Mouse (Mus musculus) myocyte (in vitro differentiated cells): Measurements from ENCODE around the gene Mical2. TPM values are rescaled to one million over a fixed set of nuclear protein-coding genes. Genes with fewer than 3 reads are reported as not detected.

Experiments
- H3K27me3 ChIP-seq: one replicate; pipeline ENCODE4 v1.6.1; 2011; ENCODE audit not compliant: control insufficient read depth, insufficient read depth, insufficient read length
- H3K36me3 ChIP-seq: one replicate; pipeline ENCODE4 v1.6.1; 2011; ENCODE audit not compliant: control insufficient read depth, insufficient read depth
- H3K4me2 ChIP-seq: one replicate; pipeline ENCODE4 v1.6.1; 2011; ENCODE audit warnings: low read depth, control low read depth
- H3K4me3 ChIP-seq: one replicate; pipeline ENCODE4 v1.5.1; 2011; ENCODE audit warnings: mild to moderate bottlenecking, control low read depth, moderate library complexity
- H3K79me2 ChIP-seq: one replicate; pipeline ENCODE4 v1.6.1; 2011; ENCODE audit not compliant: control insufficient read depth, insufficient read depth
- H3ac ChIP-seq: one replicate; pipeline ENCODE4 v1.6.1; 2011; ENCODE audit not compliant: control insufficient read depth, insufficient read length
- CEBPB ChIP-seq: IDR thresholded peaks from 2 replicates; pipeline ENCODE4 v1.6.1; 2011; ENCODE audit warnings: mild to moderate bottlenecking, moderate library complexity; ENCODE audit not compliant: poor library complexity, insufficient read depth, severe bottlenecking
- E2F4 ChIP-seq: IDR thresholded peaks from one replicate; pipeline ENCODE4 v1.6.1; 2011; ENCODE audit warnings: mild to moderate bottlenecking, control low read depth, moderate library complexity; ENCODE audit not compliant: insufficient read depth
- MAX ChIP-seq: IDR thresholded peaks from one replicate; pipeline ENCODE4 v1.6.1; 2011; ENCODE audit warnings: low read depth, mild to moderate bottlenecking, control low read depth
- MYOD1 ChIP-seq, 3 experiments: IDR thresholded peaks; one replicate each; pipeline ENCODE4 v1.6.1; 2011; ENCODE audit warnings: control low read depth in 2 of 3, low read depth in 2 of 3, mild to moderate bottlenecking in 2 of 3, moderate library complexity in 1 of 3; ENCODE audit not compliant: insufficient read length in 2 of 3, control insufficient read depth in 1 of 3
- MYOG ChIP-seq, 3 experiments: IDR thresholded peaks; one replicate each; pipeline ENCODE4 v1.6.1; 2011; ENCODE audit warnings: control low read depth in 2 of 3, low read depth in 2 of 3, mild to moderate bottlenecking in 2 of 3; ENCODE audit not compliant: insufficient read length in 2 of 3, control insufficient read depth in 1 of 3, insufficient read depth in 1 of 3
- POLR2A ChIP-seq: IDR thresholded peaks from one replicate; pipeline ENCODE4 v1.6.1; 2011; ENCODE audit warnings: low read depth, mild to moderate bottlenecking, control low read depth, moderate library complexity; ENCODE audit not compliant: insufficient read length
- POLR2AphosphoS2 ChIP-seq: IDR thresholded peaks from one replicate; pipeline ENCODE4 v1.6.1; 2011; ENCODE audit warnings: low read depth, control low read depth; ENCODE audit not compliant: insufficient read length
- REST ChIP-seq: IDR thresholded peaks from one replicate; pipeline ENCODE4 v1.6.1; 2011; ENCODE audit warnings: mild to moderate bottlenecking, control low read depth, moderate library complexity; ENCODE audit not compliant: insufficient read depth, insufficient read length
- SRF ChIP-seq: IDR thresholded peaks from one replicate; pipeline ENCODE4 v1.6.1; 2011; ENCODE audit warnings: low read depth; ENCODE audit not compliant: control insufficient read depth, insufficient read length
- TCF12 ChIP-seq: IDR thresholded peaks from one replicate; pipeline ENCODE4 v1.6.1; 2011; ENCODE audit warnings: mild to moderate bottlenecking, control low read depth; ENCODE audit not compliant: poor library complexity, insufficient read depth, severe bottlenecking
- TCF3 ChIP-seq: IDR thresholded peaks from one replicate; pipeline ENCODE4 v1.6.1; 2011; ENCODE audit warnings: low read depth, control low read depth; ENCODE audit not compliant: insufficient read length
- USF1 ChIP-seq: IDR thresholded peaks from one replicate; pipeline ENCODE4 v1.6.1; 2011; ENCODE audit warnings: low read depth, mild to moderate bottlenecking, control low read depth, moderate library complexity
- polyA plus RNA-seq: library from polyadenylated mRNA; unstranded; fragments of >200 nt; fragmentation: generic; extraction: Trizol; gene quantifications from one replicate; pipeline ENCODE4 v1.2.1, GENCODE M21; 2012; ENCODE audit warnings: missing spikeins

Mical2 gene
- polyA plus RNA-seq, 1 experiment: 34.8 TPM

GRCm38 (mm10) chr7:112245839-112246438 is 20.3 kb downstream of the Mical2 start:
- Histone ChIP-seq H3K4me2 (no peak overlapping the region), H3K27me3 (no peaks in the 10 kb centered on the region), H3ac (no peak overlapping the region), H3K79me2 (peaks cover 66% of the 10 kb centered on the region), H3K4me3 (no peak overlapping the region), H3K36me3 (no peaks in the 10 kb centered on the region)
- TF ChIP-seq TCF12 (no peak), E2F4 (no peak), SRF (no peak), POLR2AphosphoS2 (no peak), POLR2A (no peak), USF1 (no peak), CEBPB (no peak), TCF3 (no peak), MYOG (IDR thresholded peaks at IDR 0.05; ENCODE audit: control insufficient read depth in 1 of 3, insufficient read depth in 1 of 3, insufficient read length in 2 of 3, low read depth in 2 of 3) (no peak), MAX (no peak), REST (no peak), MYOD1 (IDR thresholded peaks at IDR 0.05; ENCODE audit: control insufficient read depth in 1 of 3, insufficient read length in 2 of 3, low read depth in 2 of 3) (no peak)

- Histone ChIP-seq H3K36me3 (no peaks in the 10 kb centered on the region), H3K4me3 (no peak overlapping the region), H3K4me2 (no peak overlapping the region), H3K79me2 (peaks cover 71% of the 10 kb centered on the region), H3ac (no peak overlapping the region), H3K27me3 (no peaks in the 10 kb centered on the region)
- no peak for TF ChIP-seq USF1
- TF ChIP-seq POLR2AphosphoS2: no peak
- TF ChIP-seq MYOD1 (IDR thresholded peaks at IDR 0.05; ENCODE audit: control insufficient read depth in 1 of 3, insufficient read length in 2 of 3, low read depth in 2 of 3): no peak
- TF ChIP-seq MYOG (IDR thresholded peaks at IDR 0.05; ENCODE audit: control insufficient read depth in 1 of 3, insufficient read depth in 1 of 3, insufficient read length in 2 of 3, low read depth in 2 of 3): no peak
- TF ChIP-seq REST: no peak
- TF ChIP-seq TCF3: no peak
- no peak for TF ChIP-seq E2F4
These were observed 20.8 kb downstream of the Mical2 start for GRCm38 (mm10) chr7:112246442-112246841.

GRCm38 (mm10) chr7:112247890-112248289 is 22.2 kb downstream of the Mical2 start:
- H3K27me3 ChIP-seq: no peaks in the 10 kb centered on the region
- no peaks in the 10 kb centered on the region for H3K36me3 ChIP-seq
- peaks cover 79% of the 10 kb centered on the region for H3K79me2 ChIP-seq
- TF ChIP-seq MYOG (IDR thresholded peaks at IDR 0.05; ENCODE audit: control insufficient read depth in 1 of 3, insufficient read depth in 1 of 3, insufficient read length in 2 of 3, low read depth in 2 of 3): no peak
- TF ChIP-seq POLR2A: no peak
- TF ChIP-seq MAX: no peak
- no peak for TF ChIP-seq USF1
- no peak for TF ChIP-seq CEBPB
- TF ChIP-seq TCF12: no peak
- no peak for TF ChIP-seq E2F4
- no peak overlapping the region for H3K4me3 ChIP-seq
- no peak overlapping the region for H3K4me2 ChIP-seq
- no peak overlapping the region for H3ac ChIP-seq

- Histone ChIP-seq H3ac (no peak overlapping the region), H3K36me3 (no peaks in the 10 kb centered on the region), H3K4me2 (no peak overlapping the region), H3K79me2 (peaks cover 92% of the 10 kb centered on the region), H3K27me3 (no peaks in the 10 kb centered on the region), H3K4me3 (no peak overlapping the region)
- TF ChIP-seq MYOD1 (IDR thresholded peaks at IDR 0.05; ENCODE audit: control insufficient read depth in 1 of 3, insufficient read length in 2 of 3, low read depth in 2 of 3): no peak
- no peak for TF ChIP-seq POLR2AphosphoS2
- no peak for TF ChIP-seq SRF
- TF ChIP-seq TCF12: no peak
- no peak for TF ChIP-seq POLR2A
- no peak for TF ChIP-seq TCF3
- no peak for TF ChIP-seq USF1
- TF ChIP-seq MYOG (IDR thresholded peaks at IDR 0.05; ENCODE audit: control insufficient read depth in 1 of 3, insufficient read depth in 1 of 3, insufficient read length in 2 of 3, low read depth in 2 of 3): no peak
- TF ChIP-seq REST: no peak
- TF ChIP-seq MAX: no peak
- no peak for TF ChIP-seq CEBPB
- no peak for TF ChIP-seq E2F4
These were observed 23.8 kb downstream of the Mical2 start for GRCm38 (mm10) chr7:112249476-112249875.

- TF ChIP-seq USF1 (no peak), MYOD1 (IDR thresholded peaks at IDR 0.05; ENCODE audit: control insufficient read depth in 1 of 3, insufficient read length in 2 of 3, low read depth in 2 of 3) (no peak), E2F4 (no peak), POLR2AphosphoS2 (no peak), CEBPB (no peak), SRF (no peak), POLR2A (no peak), TCF3 (no peak)
- Histone ChIP-seq H3K27me3 (no peaks in the 10 kb centered on the region), H3ac (no peak overlapping the region), H3K4me2 (no peak overlapping the region), H3K79me2 (peaks cover 86% of the 10 kb centered on the region), H3K36me3 (no peaks in the 10 kb centered on the region), H3K4me3 (no peak overlapping the region)
These were observed 26.4 kb downstream of the Mical2 start for GRCm38 (mm10) chr7:112252065-112252464.
